Mouse (Mus musculus) spleen, adult 2 months (tissue): ENCODE data around the gene Dnajc3.

Experiments used
- CTCF ChIP-seq: fragments of 200-500 bp; IDR thresholded peaks from 2 replicates; pipeline ENCODE4 v1.5.1; 2011; ENCODE audit warnings: mild to moderate bottlenecking, inconsistent platforms; ENCODE audit not compliant: insufficient read depth, insufficient read length, insufficient replicate concordance; ENCODE audit errors: extremely low read depth
- POLR2A ChIP-seq: fragments of 200-500 bp; IDR thresholded peaks from 2 replicates; pipeline ENCODE4 v1.6.1; 2011; ENCODE audit warnings: low read depth, low read length, inconsistent platforms

- no peak for TF ChIP-seq CTCF
- no peak for TF ChIP-seq POLR2A
Observed at GRCm38 (mm10) chr14:118983396-118983795, 45.6 kb downstream of the Dnajc3 start.
